Mouse (Mus musculus) midbrain, postnatal 0 days (tissue): Measurements from ENCODE around the gene Zpbp. TPM values are rescaled to one million over a fixed set of nuclear protein-coding genes. Genes with fewer than 3 reads are reported as not detected.

Source experiments
- ATAC-seq: fragments of 200-750 bp; cut with Nextera tagmentation; 2 replicates; pipeline ENCODE4 v1.8.0; 2017; ENCODE audit warnings: moderate number of reproducible peaks, mild to moderate bottlenecking, moderate TSS enrichment, moderate library complexity; ENCODE audit not compliant: low FRiP score
- DNase-seq: peaks from one replicate; pipeline ENCODE4 v3.0.0-alpha.2; 2015; ENCODE audit warnings: low spot score
- H3K27ac ChIP-seq: fragments of 300-500 bp; sonication (generic); 2 replicates; pipeline ENCODE4 v1.5.1; 2014; ENCODE audit warnings: low read depth, mild to moderate bottlenecking, low read length, mixed read lengths
- H3K27me3 ChIP-seq: fragments of 300-500 bp; sonication (generic); 2 replicates; pipeline ENCODE4 v1.6.1; 2014; ENCODE audit warnings: low read length, control low read depth, mixed read lengths; ENCODE audit not compliant: insufficient read depth
- H3K36me3 ChIP-seq: fragments of 300-500 bp; sonication (generic); 2 replicates; pipeline ENCODE4 v1.6.1; 2014; ENCODE audit warnings: low read length, control low read depth, mixed read lengths; ENCODE audit not compliant: insufficient read depth
- H3K4me1 ChIP-seq: fragments of 300-500 bp; sonication (generic); 2 replicates; pipeline ENCODE4 v1.6.1; 2014; ENCODE audit warnings: mild to moderate bottlenecking, control low read depth, antibody characterized with exemption, low read length, mixed read lengths; ENCODE audit not compliant: insufficient read depth
- H3K4me2 ChIP-seq: fragments of 300-500 bp; sonication (generic); 2 replicates; pipeline ENCODE4 v1.6.1; 2014; ENCODE audit warnings: low read depth, mild to moderate bottlenecking, low read length, mixed read lengths; ENCODE audit not compliant: poor library complexity, severe bottlenecking
- H3K4me3 ChIP-seq: fragments of 300-500 bp; sonication (generic); 2 replicates; pipeline ENCODE4 v1.5.1; 2014; ENCODE audit warnings: low read depth, mild to moderate bottlenecking, low read length, moderate library complexity
- H3K9ac ChIP-seq: fragments of 300-500 bp; sonication (generic); replicated peaks from 2 replicates; pipeline ENCODE4 v1.6.1; 2014; ENCODE audit warnings: mild to moderate bottlenecking, low read length, moderate library complexity, mixed read lengths; ENCODE audit not compliant: poor library complexity, severe bottlenecking
- H3K9me3 ChIP-seq: fragments of 300-500 bp; sonication (generic); 2 replicates; pipeline ENCODE4 v1.6.1; 2016; ENCODE audit warnings: low read length, control low read depth
- CTCF ChIP-seq: IDR thresholded peaks from 2 replicates; pipeline ENCODE4 v1.5.1; 2016; ENCODE audit warnings: antibody characterized with exemption, mild to moderate bottlenecking
- WGBS: fragments of 180-500 bp; shearing (Covaris S2); extraction: QIAGEN DNeasy Blood & Tissue Kit; methylation state at CpG from one replicate; pipeline ENCODE4 v1.1.7; 2014; 5-methylcytosine and 5-hydroxymethylcytosine counted together
- polyA plus RNA-seq: library from polyadenylated mRNA; unstranded; fragments of >200 nt; fragmentation: Nextera tagmentation; extraction: Ambion mirVana; gene quantifications from 2 replicates; pipeline ENCODE4 v1.2.1, GENCODE M21; 2015
- total RNA-seq: library from RNA; depleted of rRNA; stranded (reverse); fragments of >200 nt; gene quantifications from 2 replicates; pipeline ENCODE4 v1.2.3, GENCODE M21; 2014; rRNA removed

Zpbp gene
- total and polyA plus RNA-seq, 2 experiments from 2014 or later, result 2.5 to 3.8 TPM

DNA sequence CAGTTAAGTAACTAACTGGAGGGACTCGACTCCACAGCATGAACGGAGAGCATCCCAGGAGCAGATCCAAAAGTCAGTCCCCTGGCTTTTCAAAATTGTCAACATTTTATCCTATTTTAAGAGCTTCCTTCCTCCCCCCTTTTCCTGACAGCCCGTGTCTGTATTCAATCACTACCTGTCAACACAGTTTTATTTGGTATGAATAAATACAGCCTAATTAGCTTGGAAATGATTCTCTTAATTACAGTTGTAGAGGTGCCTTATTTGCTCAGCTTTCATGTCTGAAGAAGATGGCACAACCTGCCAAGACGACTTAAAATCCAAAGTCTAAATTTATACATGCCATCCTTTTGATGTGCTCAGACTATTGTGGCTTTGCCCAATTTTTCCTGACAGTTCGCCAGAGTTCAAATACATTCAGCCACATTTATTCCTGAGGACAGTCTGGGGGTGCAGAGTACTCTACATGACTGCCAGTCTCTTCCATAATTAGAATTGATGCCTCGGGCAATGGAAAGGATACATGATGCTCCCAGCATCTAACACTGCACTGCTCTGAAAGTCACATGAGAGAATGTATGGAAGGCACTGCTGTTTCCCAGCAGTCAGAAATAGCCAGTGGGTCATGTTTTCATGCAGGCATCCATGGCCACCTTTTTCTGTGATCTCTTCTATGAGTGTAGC lies 219.4 kb downstream of the Zpbp start:
- H3K4me2 ChIP-seq, result no peak overlapping the region
- ATAC-seq (peak; percentile 80), DNase-seq (no peak)
- H3K36me3 ChIP-seq, result no peaks in the 10 kb centered on the region
- 48% methylated on average over 6 of the region's 6 CpGs for WGBS
- no peaks in the 10 kb centered on the region for H3K4me1 ChIP-seq
- no peaks in the 10 kb centered on the region for H3K27me3 ChIP-seq
- no peaks in the 10 kb centered on the region for H3K9me3 ChIP-seq
- TF ChIP-seq CTCF, result no peak
- H3K4me3 ChIP-seq, result no peak overlapping the region
- no peak overlapping the region for H3K27ac ChIP-seq
- H3K9ac ChIP-seq, result no peak overlapping the region

DNA sequence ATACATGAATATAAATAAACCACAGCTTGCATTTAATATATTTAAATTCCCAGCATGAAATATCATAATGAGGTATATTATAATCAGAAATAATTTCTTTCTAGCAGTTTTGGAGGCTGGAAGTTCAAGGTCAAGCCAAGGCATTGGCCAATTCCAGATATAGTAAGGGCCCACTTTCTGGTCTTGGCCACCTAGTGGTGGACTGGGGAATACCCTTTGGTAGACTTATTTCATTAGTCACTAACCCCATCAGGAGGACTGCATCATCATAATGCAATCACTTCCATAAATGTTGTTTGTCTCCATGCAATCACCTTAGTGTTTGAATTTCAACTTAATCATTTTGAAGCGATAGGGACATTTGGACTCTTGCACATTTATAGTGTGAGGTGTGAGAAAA lies 222.9 kb downstream of the Zpbp start:
- no peaks in the 10 kb centered on the region for H3K9me3 ChIP-seq
- H3K9ac ChIP-seq, result no peak overlapping the region
- H3K36me3 ChIP-seq, result no peaks in the 10 kb centered on the region
- TF ChIP-seq CTCF, result peak; percentile 44
- DNase-seq (no peak), ATAC-seq (no peak)
- H3K4me2 ChIP-seq, result no peak overlapping the region
- 86% methylated on average over 1 of the region's 1 CpGs for WGBS
- no peak overlapping the region for H3K27ac ChIP-seq
- no peak overlapping the region for H3K4me3 ChIP-seq
- H3K27me3 ChIP-seq, result no peaks in the 10 kb centered on the region
- no peaks in the 10 kb centered on the region for H3K4me1 ChIP-seq

Other genes starting within 250 kb of the Zpbp start
- 0.90 and 22.6 TPM in 2 replicates for gene Spata48, start 314 bp downstream of the Zpbp start, total RNA-seq
- gene Spata48, start 314 bp downstream of the Zpbp start, polyA plus RNA-seq, result 0.51 and 1.8 TPM in 2 replicates
- gene 4930512M02Rik, start 165.4 kb upstream of the Zpbp start, total RNA-seq, result not detected in 2 replicates
- not detected in 2 replicates for gene 4930512M02Rik, start 165.4 kb upstream of the Zpbp start, polyA plus RNA-seq
- 3.9 and 4.5 TPM in 2 replicates for gene Ikzf1, start 222.6 kb upstream of the Zpbp start, total RNA-seq
- gene Ikzf1, start 222.6 kb upstream of the Zpbp start, polyA plus RNA-seq, result 1.2 and 1.5 TPM in 2 replicates